Mouse (Mus musculus) liver, embryonic 12.5 days (tissue): ENCODE measurements around the gene Wdr31. TPM values are rescaled to one million over a fixed set of nuclear protein-coding genes. Genes with fewer than 3 reads are reported as not detected.

ENCODE experiments used
- ATAC-seq: fragments of 200-750 bp; cut with Nextera tagmentation; 2 replicates; pipeline ENCODE4 v1.8.0; 2017; ENCODE audit warnings: moderate number of reproducible peaks, mild to moderate bottlenecking, moderate library complexity
- H3K27ac ChIP-seq: fragments of 300-500 bp; sonication (generic); 2 replicates; pipeline ENCODE4 v1.5.1; 2016; ENCODE audit warnings: mild to moderate bottlenecking
- H3K27me3 ChIP-seq: fragments of 300-500 bp; sonication (generic); replicated peaks from 2 replicates; pipeline ENCODE4 v1.6.1; 2016; ENCODE audit warnings: mild to moderate bottlenecking, moderate library complexity
- H3K36me3 ChIP-seq: fragments of 300-500 bp; sonication (generic); 2 replicates; pipeline ENCODE4 v1.6.1; 2016; ENCODE audit warnings: mild to moderate bottlenecking, moderate library complexity
- H3K4me1 ChIP-seq: fragments of 300-500 bp; sonication (generic); 2 replicates; pipeline ENCODE4 v1.6.1; 2016
- H3K4me2 ChIP-seq: fragments of 300-500 bp; sonication (generic); 2 replicates; pipeline ENCODE4 v1.6.1; 2016; ENCODE audit warnings: mild to moderate bottlenecking, moderate library complexity
- H3K4me3 ChIP-seq: fragments of 300-500 bp; sonication (generic); 2 replicates; pipeline ENCODE4 v1.5.1; 2016; ENCODE audit warnings: mild to moderate bottlenecking, moderate library complexity
- H3K9ac ChIP-seq: fragments of 300-500 bp; sonication (generic); 2 replicates; pipeline ENCODE4 v1.6.1; 2016; ENCODE audit warnings: mild to moderate bottlenecking, moderate library complexity
- H3K9me3 ChIP-seq: fragments of 300-500 bp; sonication (generic); replicated peaks from 2 replicates; pipeline ENCODE4 v1.6.1; 2016; ENCODE audit warnings: mild to moderate bottlenecking, moderate library complexity
- WGBS: fragments of 180-500 bp; shearing (Covaris S2); methylation state at CpG from one replicate; pipeline ENCODE4 v1.1.7; 2016; ENCODE audit not compliant: insufficient replicate concordance; 5-methylcytosine and 5-hydroxymethylcytosine counted together
- polyA plus RNA-seq: library from polyadenylated mRNA; unstranded; fragments of >200 nt; fragmentation: Nextera tagmentation; extraction: Ambion mirVana; gene quantifications from 2 replicates; pipeline ENCODE4 v1.2.1, GENCODE M21; 2016

The Wdr31 gene
- polyA plus RNA-seq, 1 experiment from 2014 or later, result 2.6 TPM

DNA sequence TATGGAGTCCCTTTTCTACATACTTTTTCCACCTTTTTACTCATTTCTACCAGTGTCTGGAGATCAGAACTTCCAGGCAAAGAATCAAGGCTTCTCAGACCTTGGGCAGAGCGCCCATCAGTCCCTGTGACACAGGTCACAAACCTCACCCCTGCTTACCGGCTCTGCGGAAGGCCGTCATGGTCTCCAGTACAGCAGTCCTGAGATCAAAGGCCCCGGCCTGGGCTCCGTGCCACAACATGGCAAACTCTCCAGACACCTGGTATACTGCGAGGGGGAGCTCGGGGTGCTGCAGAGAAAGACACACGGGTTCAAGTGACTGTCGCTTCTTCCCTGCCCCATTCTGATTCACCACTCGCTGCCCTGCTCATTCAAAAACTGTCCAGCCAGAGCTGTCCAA is 39.2 kb upstream of the Wdr31 start:
- Histone ChIP-seq H3K4me2 (peak overlapping the region; percentile 89; the same call in 1 of the 2 replicates), H3K36me3 (peaks cover 77% of the 10 kb centered on the region), H3K4me3 (no peak overlapping the region), H3K27ac (peak overlapping the region; percentile 69), H3K27me3 (no peaks in the 10 kb centered on the region), H3K4me1 (peaks cover 70% of the 10 kb centered on the region), H3K9ac (no peak overlapping the region), H3K9me3 (no peaks in the 10 kb centered on the region)
- 91% methylated on average over 11 of the region's 11 CpGs for WGBS
- ATAC-seq, result no peak

DNA sequence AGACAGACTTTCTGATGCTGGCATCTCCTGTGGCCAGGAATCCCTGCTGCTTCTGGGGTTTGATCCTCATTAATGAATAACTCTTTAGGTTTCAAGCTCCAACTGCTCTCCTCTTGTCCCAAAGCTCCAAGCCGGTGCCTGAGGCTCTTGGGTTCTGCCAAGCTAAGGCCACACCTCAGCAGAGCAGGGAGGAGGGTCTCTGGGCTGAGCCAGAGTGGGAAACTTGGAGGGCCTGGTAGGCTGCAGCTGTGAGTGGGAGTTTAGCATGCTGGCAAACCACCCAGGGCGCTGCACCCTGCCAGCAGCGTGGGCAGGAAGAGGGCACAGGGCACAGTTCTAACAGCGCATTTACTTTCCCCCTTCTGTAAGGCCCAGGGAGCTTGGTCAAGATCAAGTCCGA is 38.1 kb upstream of the Wdr31 start:
- 89% methylated on average over 5 of the region's 5 CpGs for WGBS
- Histone ChIP-seq H3K27ac (peak overlapping the region; percentile 50), H3K4me1 (peaks cover 63% of the 10 kb centered on the region), H3K4me3 (no peak overlapping the region), H3K36me3 (peaks cover 69% of the 10 kb centered on the region), H3K9ac (no peak overlapping the region), H3K4me2 (no peak overlapping the region), H3K9me3 (no peaks in the 10 kb centered on the region), H3K27me3 (no peaks in the 10 kb centered on the region)
- ATAC-seq, result no peak

DNA sequence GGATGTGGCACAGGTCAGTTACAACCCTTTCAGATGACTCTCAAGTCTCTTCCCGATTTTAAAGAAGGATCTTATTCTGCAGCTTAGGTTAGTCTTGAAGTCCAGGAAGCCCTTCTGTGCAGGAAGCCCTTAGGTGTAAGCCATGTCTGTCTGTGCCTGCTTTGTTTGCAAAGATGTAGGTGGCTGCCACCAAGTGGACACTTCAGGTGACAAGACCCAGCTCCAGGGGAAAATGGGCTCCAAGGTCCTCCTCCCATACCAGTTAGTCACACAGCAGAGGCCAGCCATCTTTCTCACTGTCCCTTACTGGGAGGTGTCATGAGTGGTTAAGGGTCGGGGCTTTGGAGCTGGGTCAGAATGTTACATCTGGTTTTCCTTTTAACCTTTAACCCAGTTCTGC is 36.1 kb upstream of the Wdr31 start:
- no peak overlapping the region for H3K4me2 ChIP-seq
- ATAC-seq, result peak; percentile 27
- H3K9ac ChIP-seq, result no peak overlapping the region
- H3K27ac ChIP-seq, result peak overlapping the region; percentile 67
- WGBS, result 56% methylated on average over 2 of the region's 2 CpGs
- peaks cover 60% of the 10 kb centered on the region for H3K4me1 ChIP-seq
- no peak overlapping the region for H3K4me3 ChIP-seq
- H3K36me3 ChIP-seq, result peaks cover 48% of the 10 kb centered on the region
- no peaks in the 10 kb centered on the region for H3K9me3 ChIP-seq
- no peaks in the 10 kb centered on the region for H3K27me3 ChIP-seq

DNA sequence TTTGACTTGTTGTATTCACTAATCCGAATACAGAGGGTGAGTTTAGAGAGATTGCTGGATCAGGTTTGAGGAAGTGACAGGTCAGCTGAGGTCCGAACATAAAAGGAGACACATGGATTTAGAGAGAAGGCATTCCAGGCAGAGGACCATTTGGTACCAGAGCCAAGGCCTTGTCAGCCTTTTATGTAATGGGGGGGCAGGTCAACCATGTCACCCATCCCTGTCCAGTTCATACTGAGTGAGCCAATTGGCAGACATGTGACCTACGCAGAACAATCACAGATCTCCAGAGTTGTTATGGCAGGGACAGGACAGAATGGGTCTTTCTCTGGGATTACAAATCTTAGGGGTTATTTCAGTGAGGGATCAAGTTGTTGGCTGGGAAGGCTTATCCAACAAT is 35.3 kb upstream of the Wdr31 start:
- 0 out of 2 replicates have a peak, but pooled peaks have one; percentile 8 for ATAC-seq

DNA sequence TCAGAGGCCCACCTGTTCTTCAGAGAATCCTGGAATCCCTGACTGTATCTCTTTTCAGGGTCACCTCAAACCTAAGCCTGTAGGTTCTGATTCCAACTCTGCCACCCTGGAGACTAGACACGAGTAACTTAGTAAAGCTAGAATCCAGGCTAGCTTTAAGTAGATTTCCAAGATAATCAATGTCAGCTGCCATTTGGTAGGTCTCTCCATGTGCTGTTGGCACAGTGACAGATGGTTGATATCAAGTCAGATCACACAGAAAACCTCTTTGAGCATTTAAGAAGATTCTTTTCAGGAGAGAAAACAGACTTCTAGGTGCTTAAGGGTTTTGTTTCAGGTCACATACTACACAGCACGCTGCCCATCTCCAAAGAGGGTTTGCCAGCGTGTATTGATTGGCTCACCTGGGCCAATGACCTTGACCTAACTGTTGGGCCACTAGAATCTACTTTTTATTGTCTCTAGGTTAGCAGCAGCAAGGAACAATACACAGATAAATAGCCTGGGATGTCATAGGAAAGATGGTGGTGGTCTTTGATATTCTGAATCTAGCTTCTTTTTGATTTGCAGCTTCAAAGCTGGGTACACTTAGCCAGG is 32.8 kb upstream of the Wdr31 start, which contains the start of gene Hdhd3:
Gene Hdhd3, minus strand, starts transcription at position 94 of the 597 bp plus-strand sequence.
- peaks cover 29% of the 10 kb centered on the region for H3K36me3 ChIP-seq
- H3K4me1 ChIP-seq, result peaks cover 40% of the 10 kb centered on the region
- ATAC-seq, result no peak
- no peaks in the 10 kb centered on the region for H3K9me3 ChIP-seq
- peak within 1 kb of the TSS; percentile 84 for H3K4me2 ChIP-seq
- no peaks in the 10 kb centered on the region for H3K27me3 ChIP-seq
- 61% methylated on average over 3 of the region's 3 CpGs for WGBS
- peak within 1 kb of the TSS; percentile 75 for H3K9ac ChIP-seq
- H3K4me3 ChIP-seq, result peak within 1 kb of the TSS; percentile 70
- H3K27ac ChIP-seq, result peak within 1 kb of the TSS; percentile 64

More for the DNA sequence above, 35.3 kb upstream of the Wdr31 start:
- no peak overlapping the region for H3K9ac ChIP-seq
- no peaks in the 10 kb centered on the region for H3K9me3 ChIP-seq
- H3K27me3 ChIP-seq, result no peaks in the 10 kb centered on the region
- WGBS, result 82% methylated on average over 3 of the region's 3 CpGs
- H3K27ac ChIP-seq, result peak overlapping the region; percentile 46; the same call in 1 of the 2 replicates
- H3K4me2 ChIP-seq, result no peak overlapping the region
- peaks cover 60% of the 10 kb centered on the region for H3K4me1 ChIP-seq
- peaks cover 40% of the 10 kb centered on the region for H3K36me3 ChIP-seq
- H3K4me3 ChIP-seq, result no peak overlapping the region

DNA sequence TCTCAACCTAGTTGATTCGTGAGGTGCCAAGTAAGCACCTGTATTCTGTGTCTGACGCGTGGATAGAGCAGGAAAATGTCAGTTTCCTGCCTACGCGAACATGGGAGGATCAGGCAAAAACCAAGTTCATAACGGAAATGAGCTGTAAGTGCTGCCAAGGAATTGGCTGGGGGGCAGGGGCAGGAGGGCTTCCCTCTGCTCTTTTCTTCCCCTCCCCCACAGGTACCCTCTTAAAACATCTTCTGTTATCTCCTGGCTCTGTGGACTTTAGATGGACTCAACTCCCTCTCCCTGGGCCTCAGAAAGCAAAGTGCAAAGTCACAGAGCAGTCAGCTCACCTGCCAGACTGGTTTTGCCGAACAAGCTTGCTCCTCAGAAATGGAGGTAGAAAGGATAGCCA is 32.3 kb upstream of the Wdr31 start:
- H3K36me3 ChIP-seq, result peaks cover 24% of the 10 kb centered on the region
- 0 out of 2 replicates have a peak overlapping the region, but pooled peaks have one; percentile 70 for H3K4me3 ChIP-seq
- peaks cover 37% of the 10 kb centered on the region for H3K4me1 ChIP-seq
- no peak for ATAC-seq
- H3K4me2 ChIP-seq, result peak overlapping the region; percentile 84
- H3K27me3 ChIP-seq, result no peaks in the 10 kb centered on the region
- no peak overlapping the region for H3K9ac ChIP-seq
- H3K27ac ChIP-seq, result peak overlapping the region; percentile 61
- H3K9me3 ChIP-seq, result no peaks in the 10 kb centered on the region
- 59% methylated on average over 7 of the region's 7 CpGs for WGBS

DNA sequence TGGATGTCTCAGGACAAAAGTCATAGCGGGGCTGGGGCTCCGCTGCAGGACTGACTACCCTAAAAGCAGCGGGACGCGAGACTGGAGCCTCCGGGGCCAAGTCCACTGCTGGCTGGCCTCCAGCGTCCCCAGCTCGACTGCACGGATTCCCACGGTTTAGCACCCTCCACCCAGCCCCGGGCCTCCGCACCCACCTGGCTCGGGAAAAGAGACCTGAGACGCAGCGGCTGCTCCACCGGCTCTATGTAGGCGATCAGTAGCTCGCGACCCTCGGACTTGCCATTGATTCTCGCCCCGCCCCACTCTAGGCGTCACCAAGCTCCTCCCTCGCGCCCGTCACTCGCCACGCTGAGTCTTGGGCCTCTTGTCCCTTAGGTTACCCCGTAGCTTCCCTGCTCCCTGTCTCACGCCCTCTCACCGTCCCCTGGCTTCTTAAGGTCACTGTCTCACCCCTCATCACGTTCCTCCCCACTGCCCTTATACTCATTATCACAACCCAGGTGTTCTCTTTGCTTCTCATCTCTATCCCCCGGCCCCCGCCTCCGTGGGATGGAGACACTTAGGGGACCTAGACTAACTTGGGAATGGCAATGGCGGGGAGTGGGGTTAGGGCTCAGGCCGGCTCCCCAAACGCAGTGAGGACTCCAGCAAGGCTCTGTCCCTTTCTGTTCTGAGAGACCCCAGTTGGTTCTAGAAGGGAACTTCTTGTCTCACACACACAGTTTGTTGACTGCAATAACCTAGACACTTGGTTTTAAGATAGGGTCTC is 31.5 kb upstream of the Wdr31 start:
- H3K4me3 ChIP-seq, result peak overlapping the region; percentile 70
- no peaks in the 10 kb centered on the region for H3K27me3 ChIP-seq
- 2% methylated on average over 38 of the region's 38 CpGs for WGBS
- H3K36me3 ChIP-seq, result peaks cover 16% of the 10 kb centered on the region
- peak; percentile 88 for ATAC-seq
- peak overlapping the region; percentile 64 for H3K27ac ChIP-seq
- H3K9me3 ChIP-seq, result no peaks in the 10 kb centered on the region
- H3K4me1 ChIP-seq, result peaks cover 37% of the 10 kb centered on the region
- peak overlapping the region; percentile 84 for H3K4me2 ChIP-seq
- H3K9ac ChIP-seq, result peak overlapping the region; percentile 75

DNA sequence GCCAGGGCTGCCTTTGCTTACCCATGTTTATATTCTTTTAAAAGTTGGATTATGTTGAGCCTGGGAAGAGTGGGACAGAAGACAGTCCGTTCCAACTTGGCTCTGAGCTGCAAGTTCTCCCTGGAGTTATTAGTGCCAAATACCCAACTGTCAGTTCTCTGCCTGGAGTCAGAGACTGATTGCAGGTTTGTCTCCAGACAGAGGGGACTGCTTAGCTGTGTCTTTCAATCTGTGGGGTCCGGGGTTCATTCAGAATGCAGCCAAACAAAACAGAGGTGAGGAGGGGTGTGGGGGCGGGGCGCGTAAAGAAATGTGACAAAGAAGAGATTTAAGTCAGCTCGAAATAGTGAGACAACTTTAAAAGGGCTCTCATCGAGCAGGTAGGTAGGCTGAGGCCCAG is 30.8 kb upstream of the Wdr31 start:
- Histone ChIP-seq H3K36me3 (peaks cover 14% of the 10 kb centered on the region), H3K9me3 (no peaks in the 10 kb centered on the region), H3K9ac (peak overlapping the region; percentile 75), H3K27me3 (0 out of 2 replicates have a peak, but pooled peaks cover 2% of the 10 kb centered on the region), H3K4me1 (peaks cover 37% of the 10 kb centered on the region), H3K4me2 (peak overlapping the region; percentile 84), H3K27ac (peak overlapping the region; percentile 38), H3K4me3 (peak overlapping the region; percentile 70)
- peak; percentile 0; the same call in 1 of the 2 replicates for ATAC-seq
- WGBS, result 3% methylated on average over 7 of the region's 7 CpGs

DNA sequence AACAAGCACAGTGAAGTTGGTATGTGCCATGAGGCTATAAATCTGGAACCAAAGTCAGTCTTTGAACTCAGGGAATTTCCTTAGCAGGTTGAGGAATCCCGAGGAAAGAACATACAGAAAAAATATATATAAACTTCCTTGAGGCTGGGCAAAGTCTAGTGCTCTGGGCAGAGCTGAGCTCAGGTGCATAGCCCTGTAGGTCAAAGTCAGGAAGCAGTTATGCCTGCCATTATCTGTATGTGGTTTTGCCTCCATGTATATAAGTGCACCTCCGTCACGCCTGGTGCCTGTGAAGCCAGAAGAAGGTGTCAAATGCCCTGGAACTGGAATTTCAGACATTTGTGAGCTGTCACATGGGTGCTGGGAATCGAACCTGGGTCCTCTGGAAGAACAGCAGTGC is 30.1 kb upstream of the Wdr31 start:
- H3K4me2 ChIP-seq, result no peak overlapping the region

DNA sequence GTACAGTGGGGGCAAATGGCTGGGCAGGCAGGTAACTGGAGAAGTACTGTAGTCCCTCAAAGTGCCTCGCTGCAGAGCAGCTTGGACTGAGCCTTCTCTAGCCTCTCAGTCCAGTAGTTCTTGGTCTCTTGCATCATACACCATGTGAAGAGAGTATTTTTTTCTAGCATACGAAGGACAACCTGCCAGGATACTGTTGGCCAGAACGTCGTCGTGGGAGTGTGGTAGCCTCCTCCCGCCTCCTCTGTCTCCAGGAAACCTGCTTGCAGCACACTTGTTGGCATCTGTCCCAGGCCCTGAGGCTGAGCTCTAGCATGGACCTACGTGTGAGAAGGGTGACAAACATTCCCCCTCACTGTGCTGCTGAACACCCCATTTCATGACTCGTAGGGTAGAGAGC is 26.1 kb upstream of the Wdr31 start:
- H3K36me3 ChIP-seq, result peaks cover 14% of the 10 kb centered on the region
- no peak overlapping the region for H3K4me2 ChIP-seq
- peaks cover 10% of the 10 kb centered on the region for H3K4me1 ChIP-seq
- H3K27me3 ChIP-seq, result 0 out of 2 replicates have a peak, but pooled peaks cover 15% of the 10 kb centered on the region
- H3K27ac ChIP-seq, result no peak overlapping the region
- ATAC-seq, result no peak
- no peaks in the 10 kb centered on the region for H3K9me3 ChIP-seq
- no peak overlapping the region for H3K4me3 ChIP-seq
- H3K9ac ChIP-seq, result no peak overlapping the region
- WGBS, result 59% methylated on average over 8 of the region's 8 CpGs

More for the DNA sequence above, 30.1 kb upstream of the Wdr31 start:
- no peak overlapping the region for H3K27ac ChIP-seq
- ATAC-seq, result no peak
- 0 out of 2 replicates have a peak, but pooled peaks cover 8% of the 10 kb centered on the region for H3K27me3 ChIP-seq
- peaks cover 34% of the 10 kb centered on the region for H3K4me1 ChIP-seq
- 67% methylated on average over 4 of the region's 4 CpGs for WGBS
- no peak overlapping the region for H3K4me3 ChIP-seq
- no peaks in the 10 kb centered on the region for H3K9me3 ChIP-seq
- no peak overlapping the region for H3K9ac ChIP-seq
- H3K36me3 ChIP-seq, result peaks cover 14% of the 10 kb centered on the region

DNA sequence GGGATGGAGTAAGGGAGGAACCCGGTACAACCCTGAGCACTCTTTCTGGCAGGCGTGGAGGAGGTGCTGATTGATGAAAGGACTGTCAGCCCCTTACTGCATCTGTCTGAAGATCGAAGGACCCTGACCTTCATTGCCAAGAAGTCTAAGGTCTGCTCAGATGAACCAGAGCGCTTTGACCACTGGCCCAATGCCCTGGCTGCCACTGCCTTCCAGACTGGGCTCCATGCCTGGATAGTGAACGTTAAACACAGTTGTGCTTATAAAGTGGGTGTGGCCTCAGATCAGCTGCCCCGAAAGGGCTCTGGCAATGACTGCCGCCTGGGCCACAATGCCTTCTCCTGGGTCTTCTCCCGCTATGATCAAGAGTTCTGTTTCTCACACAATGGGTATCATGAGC is 25.2 kb upstream of the Wdr31 start:
- Histone ChIP-seq H3K9ac (no peak overlapping the region), H3K4me2 (no peak overlapping the region), H3K27me3 (0 out of 2 replicates have a peak, but pooled peaks cover 15% of the 10 kb centered on the region), H3K9me3 (no peaks in the 10 kb centered on the region), H3K4me1 (0 out of 2 replicates have a peak, but pooled peaks cover 2% of the 10 kb centered on the region), H3K27ac (no peak overlapping the region), H3K4me3 (no peak overlapping the region), H3K36me3 (peaks cover 14% of the 10 kb centered on the region)
- ATAC-seq, result no peak
- 65% methylated on average over 8 of the region's 8 CpGs for WGBS

DNA sequence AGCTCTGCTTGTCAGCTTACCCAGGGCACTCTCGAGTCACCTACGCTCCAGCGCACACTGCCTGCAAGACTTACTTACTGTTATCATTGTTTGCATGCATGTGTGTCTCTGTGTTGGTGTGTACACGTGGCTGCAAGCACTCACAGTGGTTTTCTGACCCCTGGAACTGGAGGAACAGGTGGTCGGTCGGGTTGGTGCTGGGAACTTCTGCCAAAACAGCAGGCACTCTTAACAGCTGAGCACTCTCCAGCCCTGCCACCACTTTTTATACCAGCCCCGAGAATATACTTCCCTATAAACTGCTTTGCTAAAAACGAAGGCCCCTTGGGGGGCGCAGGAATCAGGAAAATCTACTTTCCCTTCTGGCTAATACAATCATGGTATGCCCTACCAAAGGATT is 23.5 kb upstream of the Wdr31 start:
- no peak overlapping the region for H3K4me3 ChIP-seq
- H3K36me3 ChIP-seq, result peaks cover 8% of the 10 kb centered on the region
- H3K9ac ChIP-seq, result no peak overlapping the region
- H3K4me1 ChIP-seq, result no peaks in the 10 kb centered on the region
- 0 out of 2 replicates have a peak, but pooled peaks cover 15% of the 10 kb centered on the region for H3K27me3 ChIP-seq
- H3K4me2 ChIP-seq, result no peak overlapping the region
- WGBS, result 44% methylated on average over 9 of the region's 9 CpGs
- no peaks in the 10 kb centered on the region for H3K9me3 ChIP-seq
- H3K27ac ChIP-seq, result no peak overlapping the region
- no peak for ATAC-seq
